Mouse (Mus musculus) 3T3-L1 (cell line): ENCODE measurements at regions not wholly inside any gene's neighbourhood (a gene's known extent, or its start where the extent isn't known, plus 50 kb on each side); places are given as distances from the start of the nearest gene placed in this dataset.

ENCODE experiments used
- DNase-seq: peaks from one replicate; pipeline ENCODE4 v3.0.0-alpha.2; 2015; ENCODE audit warnings: low read depth, low spot score

DNA sequence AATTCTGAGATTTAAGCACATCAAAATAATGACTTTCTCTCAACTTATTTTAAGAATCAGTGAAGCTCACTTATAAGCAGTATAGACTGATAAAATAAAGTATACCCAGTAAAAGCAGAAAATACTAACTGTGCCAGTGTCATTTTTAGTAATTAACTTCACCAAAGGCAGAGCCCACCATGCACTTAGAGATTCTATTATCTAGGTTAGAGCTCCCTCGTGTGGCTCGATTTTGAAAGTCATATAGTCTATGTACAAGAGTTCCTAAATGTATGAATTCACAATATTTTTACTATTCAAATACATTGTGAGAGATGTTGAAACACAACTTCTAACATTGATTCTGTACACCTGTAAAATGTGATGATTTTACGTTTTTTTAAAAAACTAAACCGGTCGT lies 589.3 kb downstream of the Kcnj3 start:
- peak; percentile 81 for DNase-seq

DNA sequence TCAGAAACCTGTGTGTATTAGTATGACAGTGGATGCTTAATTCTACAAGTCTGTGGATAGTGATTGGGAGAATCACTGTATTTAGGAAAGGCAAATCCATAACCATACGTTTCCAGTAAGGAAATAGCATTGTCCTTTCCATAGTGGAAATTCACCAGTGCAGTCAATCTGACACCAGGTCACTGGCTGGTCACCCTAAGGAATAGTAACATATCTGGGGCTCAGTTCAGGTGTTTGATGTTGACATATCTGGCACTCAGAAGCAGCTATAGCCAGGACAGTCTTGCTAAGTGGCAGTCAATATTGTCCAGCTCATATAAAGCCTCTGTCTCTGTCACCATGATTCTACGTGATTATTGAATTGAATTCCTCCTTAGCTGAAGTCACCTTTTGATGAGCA lies 593.2 kb downstream of the Kcnj3 start:
- no peak for DNase-seq
